Mouse (Mus musculus): ENCODE data around the gene Arhgap28. TPM values are rescaled to one million over a fixed set of nuclear protein-coding genes. Genes with fewer than 3 reads are reported as not detected.

The Arhgap28 gene
- polyA plus RNA-seq (2014; fragmentation: Nextera tagmentation; extraction: Ambion mirVana): 66.3 and 70.3 TPM in 2 replicates

DNA sequence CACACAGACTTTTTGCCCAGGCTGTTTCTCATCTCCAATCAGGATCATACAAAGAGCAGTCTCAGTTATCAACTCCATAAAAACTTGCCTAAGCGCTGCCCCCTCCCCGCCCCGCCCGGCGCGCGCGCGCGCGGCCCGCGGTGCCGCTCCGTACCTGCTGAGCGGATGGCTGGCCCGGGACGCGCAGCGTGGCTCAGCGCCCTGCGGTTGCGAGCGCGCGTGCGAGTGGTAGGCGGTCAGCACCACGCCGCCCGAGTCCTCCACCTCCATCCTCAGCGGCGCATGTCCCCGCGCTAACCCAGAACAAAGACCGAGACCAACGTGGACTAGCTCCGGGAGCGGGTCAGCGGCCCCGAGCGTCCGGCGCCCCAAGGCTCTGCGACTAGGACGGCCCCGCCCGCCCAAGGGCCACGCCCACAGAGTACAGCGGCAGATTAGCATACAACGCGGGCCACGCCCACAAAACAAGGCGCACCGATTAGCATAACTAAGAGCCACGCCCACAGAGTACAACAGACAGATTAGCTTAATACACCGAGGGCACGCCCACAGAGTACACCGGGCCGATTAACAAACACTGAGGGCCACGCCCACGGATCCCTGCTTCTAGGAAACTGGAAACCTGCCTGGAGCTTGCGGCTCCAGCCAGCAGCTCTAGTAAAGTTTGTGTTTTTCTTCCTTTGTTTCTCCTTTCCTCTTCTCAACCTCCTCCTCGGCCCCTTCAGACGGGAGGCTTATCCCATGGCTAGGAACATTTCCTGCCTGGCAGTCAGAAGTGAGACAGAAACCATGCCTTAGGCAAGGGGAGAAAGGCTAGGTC lies at the start of gene Arhgap28:
Gene Arhgap28, minus strand, starts transcription at position 380 of the 820 bp plus-strand sequence.
- Histone ChIP-seq H3K36me3 (ENCODE audit: control insufficient read depth, insufficient read depth, low read length) (no peaks in the 10 kb centered on the region), H3K4me3 (ENCODE audit: low read depth, low read length) (peak within 1 kb of the TSS; percentile 67), H3K4me2 (ENCODE audit: low read depth, severe bottlenecking) (peak within 1 kb of the TSS; percentile 68), H3K27me3 (ENCODE audit: control insufficient read depth, insufficient read depth, low read length) (no peaks in the 10 kb centered on the region), H3K27ac (replicated peaks; ENCODE audit: low read depth, low read length) (peak within 1 kb of the TSS; percentile 91), H3K4me1 (ENCODE audit: control insufficient read depth, insufficient read depth, low read length) (peaks cover 27% of the 10 kb centered on the region), H3K9ac (ENCODE audit: low read length) (peak within 1 kb of the TSS; percentile 86), H3K9me3 (ENCODE audit: control insufficient read depth, low read length) (no peaks in the 10 kb centered on the region)
- ATAC-seq (ENCODE audit: insufficient number of reproducible peaks, low FRiP score, low TSS enrichment, low read depth): peak; percentile 93
- under 1% methylated on average over 60 of the region's 65 CpGs for WGBS
- DNase-seq (ENCODE audit: low spot score): peak; percentile 96

DNA sequence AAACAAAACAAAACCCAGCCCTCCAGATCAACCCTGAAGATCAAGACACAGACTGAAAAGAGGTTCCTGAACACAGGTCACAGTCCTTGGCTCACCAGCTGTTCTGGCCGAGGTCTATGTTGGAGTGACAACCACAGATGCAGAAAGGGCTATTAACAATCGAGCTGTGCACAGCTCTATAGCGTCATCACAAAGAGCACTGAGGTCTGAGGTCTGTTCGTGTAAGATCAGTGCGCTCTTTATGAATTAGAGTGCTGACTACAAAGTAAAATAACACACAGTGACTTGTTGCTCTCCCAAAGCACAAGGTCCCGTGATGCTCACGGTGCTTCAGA lies 42.4 kb upstream of the Arhgap28 start:
- Histone ChIP-seq H3K4me1 (ENCODE audit: control insufficient read depth, insufficient read depth, low read length) (no peaks in the 10 kb centered on the region), H3K4me2 (ENCODE audit: low read depth, severe bottlenecking) (no peak overlapping the region), H3K27me3 (ENCODE audit: control insufficient read depth, insufficient read depth, low read length) (no peaks in the 10 kb centered on the region), H3K4me3 (ENCODE audit: low read depth, low read length) (no peak overlapping the region), H3K9me3 (ENCODE audit: control insufficient read depth, low read length) (no peaks in the 10 kb centered on the region), H3K9ac (ENCODE audit: low read length) (no peak overlapping the region), H3K36me3 (ENCODE audit: control insufficient read depth, insufficient read depth, low read length) (no peaks in the 10 kb centered on the region), H3K27ac (replicated peaks; ENCODE audit: low read depth, low read length) (no peak overlapping the region)
- no peak for ATAC-seq (ENCODE audit: insufficient number of reproducible peaks, low FRiP score, low TSS enrichment, low read depth)
- WGBS: 80% methylated on average over 7 of the region's 7 CpGs
- DNase-seq (ENCODE audit: low spot score): no peak

DNA sequence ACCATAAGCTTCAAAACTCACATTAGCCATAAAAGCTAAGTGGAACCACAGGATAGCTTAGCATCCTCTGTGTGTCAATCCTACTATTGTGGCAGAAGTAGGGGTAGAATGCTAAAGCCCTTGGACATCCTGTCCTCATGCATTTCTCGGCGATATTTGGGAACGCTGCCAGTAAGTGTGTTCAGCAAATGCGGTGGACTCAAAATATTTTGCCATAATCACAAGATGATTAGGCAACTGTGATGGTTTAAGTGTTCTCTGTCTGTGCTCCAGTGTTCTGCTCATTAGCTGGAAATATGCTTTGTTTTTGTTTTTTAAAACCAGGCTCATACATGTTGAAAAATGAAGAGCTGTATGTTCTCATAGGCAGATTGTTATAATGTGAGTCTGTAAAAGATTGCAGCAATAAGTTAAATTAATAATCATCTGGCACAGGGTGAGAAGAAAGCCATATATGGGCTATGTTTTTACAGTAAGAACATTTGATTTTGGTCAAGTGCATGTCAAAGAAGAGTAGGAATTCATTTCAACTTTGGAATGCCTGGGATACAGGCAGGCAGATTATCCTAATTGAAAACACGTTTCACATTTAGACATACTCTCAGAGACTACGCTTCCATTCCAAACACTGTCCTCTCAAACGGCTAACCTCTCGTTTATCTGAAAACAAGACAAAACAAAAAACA lies 41.9 kb upstream of the Arhgap28 start:
- Histone ChIP-seq H3K9me3 (ENCODE audit: control insufficient read depth, low read length) (no peaks in the 10 kb centered on the region), H3K27ac (replicated peaks; ENCODE audit: low read depth, low read length) (no peak overlapping the region), H3K9ac (ENCODE audit: low read length) (no peak overlapping the region), H3K4me1 (ENCODE audit: control insufficient read depth, insufficient read depth, low read length) (no peaks in the 10 kb centered on the region), H3K4me2 (ENCODE audit: low read depth, severe bottlenecking) (no peak overlapping the region), H3K27me3 (ENCODE audit: control insufficient read depth, insufficient read depth, low read length) (no peaks in the 10 kb centered on the region), H3K4me3 (ENCODE audit: low read depth, low read length) (no peak overlapping the region), H3K36me3 (ENCODE audit: control insufficient read depth, insufficient read depth, low read length) (no peaks in the 10 kb centered on the region)
- ATAC-seq (ENCODE audit: insufficient number of reproducible peaks, low FRiP score, low TSS enrichment, low read depth): no peak
- 78% methylated on average over 8 of the region's 8 CpGs for WGBS
- no peak for DNase-seq (ENCODE audit: low spot score)

DNA sequence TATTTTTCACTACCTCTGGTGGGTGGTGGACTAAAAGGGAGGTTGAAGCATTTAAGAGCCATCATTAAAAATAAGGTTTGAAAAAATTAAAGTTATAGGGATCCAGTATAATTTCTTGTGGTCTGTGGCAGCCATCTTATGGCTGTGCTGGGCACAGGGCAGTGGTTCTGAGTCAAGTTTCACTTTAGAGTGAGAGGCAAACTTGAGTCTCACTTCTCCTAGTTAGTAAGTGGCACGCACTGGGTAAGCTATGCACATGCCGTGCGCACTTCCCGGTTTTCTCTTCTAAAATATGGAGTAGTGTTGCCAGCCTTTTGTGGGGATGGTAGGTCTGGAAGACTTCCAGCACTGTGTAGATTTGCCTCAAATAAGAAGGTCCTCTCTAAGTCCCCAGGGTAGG lies 38.5 kb upstream of the Arhgap28 start:
- WGBS: 90% methylated on average over 4 of the region's 4 CpGs
- no peaks in the 10 kb centered on the region for H3K9me3 ChIP-seq (ENCODE audit: control insufficient read depth, low read length)
- no peak overlapping the region for H3K4me3 ChIP-seq (ENCODE audit: low read depth, low read length)
- no peaks in the 10 kb centered on the region for H3K36me3 ChIP-seq (ENCODE audit: control insufficient read depth, insufficient read depth, low read length)
- H3K27ac ChIP-seq (replicated peaks; ENCODE audit: low read depth, low read length): no peak overlapping the region
- H3K9ac ChIP-seq (ENCODE audit: low read length): no peak overlapping the region
- no peak overlapping the region for H3K4me2 ChIP-seq (ENCODE audit: low read depth, severe bottlenecking)
- DNase-seq (ENCODE audit: low spot score) (no peak), ATAC-seq (ENCODE audit: insufficient number of reproducible peaks, low FRiP score, low TSS enrichment, low read depth) (no peak)
- H3K4me1 ChIP-seq (ENCODE audit: control insufficient read depth, insufficient read depth, low read length): no peaks in the 10 kb centered on the region
- H3K27me3 ChIP-seq (ENCODE audit: control insufficient read depth, insufficient read depth, low read length): no peaks in the 10 kb centered on the region

DNA sequence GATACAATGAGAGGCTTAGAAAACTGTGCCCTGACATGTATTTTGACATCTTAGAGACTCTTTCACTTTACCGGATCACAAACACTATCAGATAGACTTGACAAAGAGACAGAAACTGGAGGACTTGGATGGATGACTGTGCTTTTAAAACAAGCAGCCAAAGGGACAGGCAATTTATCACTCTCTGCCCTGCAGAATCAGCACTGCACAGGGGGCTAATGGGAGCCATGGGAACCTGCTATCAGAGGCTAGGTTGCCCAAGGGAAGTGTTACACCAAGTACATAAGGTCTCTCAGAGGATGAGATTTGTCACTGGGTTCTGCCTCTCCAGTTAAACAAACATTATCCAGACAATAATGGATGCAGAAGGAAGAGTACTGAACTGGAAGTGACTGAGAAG lies 33.1 kb upstream of the Arhgap28 start:
- ATAC-seq (ENCODE audit: insufficient number of reproducible peaks, low FRiP score, low TSS enrichment, low read depth) (no peak), DNase-seq (ENCODE audit: low spot score) (no peak)
- H3K27ac ChIP-seq (replicated peaks; ENCODE audit: low read depth, low read length): no peak overlapping the region
- no peak overlapping the region for H3K4me3 ChIP-seq (ENCODE audit: low read depth, low read length)
- no peak overlapping the region for H3K4me2 ChIP-seq (ENCODE audit: low read depth, severe bottlenecking)
- H3K9me3 ChIP-seq (ENCODE audit: control insufficient read depth, low read length): no peaks in the 10 kb centered on the region
- no peaks in the 10 kb centered on the region for H3K4me1 ChIP-seq (ENCODE audit: control insufficient read depth, insufficient read depth, low read length)
- no peaks in the 10 kb centered on the region for H3K36me3 ChIP-seq (ENCODE audit: control insufficient read depth, insufficient read depth, low read length)
- H3K27me3 ChIP-seq (ENCODE audit: control insufficient read depth, insufficient read depth, low read length): no peaks in the 10 kb centered on the region
- WGBS: 71% methylated on average over 1 of the region's 1 CpGs
- H3K9ac ChIP-seq (ENCODE audit: low read length): no peak overlapping the region

DNA sequence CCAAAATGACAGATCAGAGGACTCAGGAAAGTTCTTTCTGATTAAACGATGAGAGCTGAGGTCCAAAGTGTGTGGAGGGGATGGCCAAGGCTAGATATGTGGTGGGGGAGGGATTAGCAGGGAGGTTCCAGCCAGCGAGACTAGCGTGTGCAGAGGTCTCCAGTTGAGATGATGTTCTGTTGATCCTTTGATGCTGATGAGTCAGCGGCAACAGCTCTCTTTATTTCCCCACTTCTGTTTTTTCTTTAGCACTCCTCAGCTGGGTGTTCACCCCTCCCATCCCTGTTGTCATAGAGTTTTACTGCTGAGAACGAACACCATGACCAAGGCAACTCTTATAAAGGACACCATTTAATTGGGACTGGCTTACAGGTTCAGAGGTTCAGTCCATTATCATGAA lies 25.6 kb upstream of the Arhgap28 start:
- H3K9me3 ChIP-seq (ENCODE audit: control insufficient read depth, low read length): no peaks in the 10 kb centered on the region
- ATAC-seq (ENCODE audit: insufficient number of reproducible peaks, low FRiP score, low TSS enrichment, low read depth): no peak
- DNase-seq (ENCODE audit: low spot score): no peak
- 86% methylated on average over 5 of the region's 5 CpGs for WGBS
- no peak overlapping the region for H3K4me3 ChIP-seq (ENCODE audit: low read depth, low read length)
- no peak overlapping the region for H3K9ac ChIP-seq (ENCODE audit: low read length)
- H3K36me3 ChIP-seq (ENCODE audit: control insufficient read depth, insufficient read depth, low read length): no peaks in the 10 kb centered on the region
- no peak overlapping the region for H3K4me2 ChIP-seq (ENCODE audit: low read depth, severe bottlenecking)
- H3K4me1 ChIP-seq (ENCODE audit: control insufficient read depth, insufficient read depth, low read length): no peaks in the 10 kb centered on the region
- H3K27me3 ChIP-seq (ENCODE audit: control insufficient read depth, insufficient read depth, low read length): no peaks in the 10 kb centered on the region
- no peak overlapping the region for H3K27ac ChIP-seq (replicated peaks; ENCODE audit: low read depth, low read length)

DNA sequence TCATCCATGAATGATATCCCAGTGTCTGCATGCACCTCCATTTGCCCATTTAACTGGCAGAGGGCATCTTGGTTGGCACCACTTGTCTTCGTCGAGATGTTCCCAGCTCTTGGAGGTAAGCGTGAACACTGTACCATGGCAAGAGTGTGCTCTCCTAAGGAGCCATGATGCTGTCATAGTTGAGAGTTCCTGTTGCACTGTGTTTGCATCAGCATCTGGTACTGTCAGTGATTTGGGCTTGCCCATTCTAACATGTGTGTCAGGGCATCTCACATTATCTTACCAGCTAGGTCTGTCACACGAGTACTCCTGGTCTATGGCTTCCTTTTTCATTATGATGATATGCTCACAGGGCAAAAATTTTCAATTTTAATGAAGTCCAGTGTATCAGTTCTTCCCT lies 24.6 kb upstream of the Arhgap28 start:
- DNase-seq (ENCODE audit: low spot score) (no peak), ATAC-seq (ENCODE audit: insufficient number of reproducible peaks, low FRiP score, low TSS enrichment, low read depth) (no peak)
- Histone ChIP-seq H3K4me3 (ENCODE audit: low read depth, low read length) (no peak overlapping the region), H3K4me1 (ENCODE audit: control insufficient read depth, insufficient read depth, low read length) (no peaks in the 10 kb centered on the region), H3K27me3 (ENCODE audit: control insufficient read depth, insufficient read depth, low read length) (no peaks in the 10 kb centered on the region), H3K9me3 (ENCODE audit: control insufficient read depth, low read length) (no peaks in the 10 kb centered on the region), H3K36me3 (ENCODE audit: control insufficient read depth, insufficient read depth, low read length) (no peaks in the 10 kb centered on the region), H3K4me2 (ENCODE audit: low read depth, severe bottlenecking) (no peak overlapping the region), H3K9ac (ENCODE audit: low read length) (no peak overlapping the region), H3K27ac (replicated peaks; ENCODE audit: low read depth, low read length) (no peak overlapping the region)
- WGBS: 95% methylated on average over 4 of the region's 4 CpGs

DNA sequence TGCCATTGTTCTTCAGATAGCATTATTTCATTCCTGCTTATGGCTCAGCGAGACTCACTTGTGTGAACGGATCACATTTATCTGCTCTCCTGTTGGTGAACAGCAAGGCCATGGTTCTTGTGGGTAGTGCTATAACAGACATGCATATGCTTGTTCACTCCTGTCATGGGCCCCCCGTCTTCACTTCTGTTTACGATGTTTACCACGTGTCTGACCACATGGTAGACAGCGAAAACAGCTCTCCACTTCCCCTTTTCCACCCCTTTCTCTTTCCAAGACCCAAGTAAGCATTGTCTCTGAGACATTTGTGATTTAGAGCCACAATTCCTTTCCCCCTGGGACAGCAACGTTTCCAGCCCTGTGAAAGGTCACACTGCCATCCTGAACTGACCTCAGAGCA lies 20.4 kb upstream of the Arhgap28 start:
- no peaks in the 10 kb centered on the region; the same call in 1 of the 2 replicates for H3K4me1 ChIP-seq (ENCODE audit: control insufficient read depth, insufficient read depth, low read length)
- 54% methylated on average over 7 of the region's 7 CpGs for WGBS
- no peak for ATAC-seq (ENCODE audit: insufficient number of reproducible peaks, low FRiP score, low TSS enrichment, low read depth)

More for the DNA sequence above, 20.4 kb upstream of the Arhgap28 start:
- H3K9me3 ChIP-seq (ENCODE audit: control insufficient read depth, low read length): no peaks in the 10 kb centered on the region
- no peak for DNase-seq (ENCODE audit: low spot score)
- H3K36me3 ChIP-seq (ENCODE audit: control insufficient read depth, insufficient read depth, low read length): no peaks in the 10 kb centered on the region
- no peaks in the 10 kb centered on the region for H3K27me3 ChIP-seq (ENCODE audit: control insufficient read depth, insufficient read depth, low read length)
- H3K4me3 ChIP-seq (ENCODE audit: low read depth, low read length): no peak overlapping the region
- H3K9ac ChIP-seq (ENCODE audit: low read length): no peak overlapping the region
- no peak overlapping the region for H3K27ac ChIP-seq (replicated peaks; ENCODE audit: low read depth, low read length)
- H3K4me2 ChIP-seq (ENCODE audit: low read depth, severe bottlenecking): no peak overlapping the region

All from limb, embryonic 11.5 days (tissue).